Mouse (Mus musculus): ENCODE results near the gene B3gnt3. TPM values are rescaled to one million over a fixed set of nuclear protein-coding genes. Genes with fewer than 3 reads are reported as not detected.

Gene B3gnt3
- total RNA-seq, 1 experiment: 1.3 TPM

DNA sequence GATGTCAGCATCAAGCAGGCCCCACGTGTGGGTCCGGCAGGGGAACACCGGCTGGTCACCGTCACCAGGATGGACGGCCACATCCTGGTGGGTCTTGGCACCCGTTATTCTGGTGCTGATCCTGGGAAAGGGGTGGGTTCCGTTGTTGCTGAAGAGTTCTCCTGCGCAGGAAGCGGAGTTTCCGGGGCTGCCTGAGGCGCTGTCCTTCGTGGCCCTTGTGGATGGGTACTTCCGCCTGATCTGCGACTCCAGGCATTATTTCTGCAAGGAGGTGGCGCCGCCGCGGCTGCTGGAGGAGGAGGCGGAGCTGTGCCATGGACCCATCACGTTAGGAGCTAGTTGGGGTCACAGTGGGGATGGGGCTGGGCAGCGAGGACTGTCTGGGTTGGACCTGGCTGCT is 21.1 kb downstream of the B3gnt3 start:
- peaks cover 12% of the 10 kb centered on the region for H3K36me3 ChIP-seq (ENCODE audit: control insufficient read depth, insufficient read depth, low read length, poor library complexity, severe bottlenecking)
- DNase-seq (ENCODE audit: low read depth, low spot score): no peak
- TF ChIP-seq ZC3H11A (IDR thresholded peaks at IDR 0.05; ENCODE audit: borderline replicate concordance, low read depth, low read length) (no peak), HCFC1 (IDR thresholded peaks at IDR 0.05; ENCODE audit: borderline replicate concordance, insufficient read depth, low read length) (no peak), MAFK (IDR thresholded peaks at IDR 0.05; ENCODE audit: insufficient read depth, low read depth, low read length) (no peak), ZNF384 (IDR thresholded peaks at IDR 0.05; ENCODE audit: low read depth, low read length) (no peak)
- H3K9me3 ChIP-seq (ENCODE audit: control insufficient read depth, insufficient read depth, low read depth, low read length): no peaks in the 10 kb centered on the region
- peaks cover 2 to 31% of the 10 kb centered on the region in 2 experiments; a peak in 2 of 4 replicates for H3K4me1 ChIP-seq (ENCODE audit: control insufficient read depth in 2 of 2, insufficient read depth in 2 of 2, low read length in 2 of 2, poor library complexity in 1 of 2)
- H3K9ac ChIP-seq (ENCODE audit: insufficient read depth, low read depth, low read length, poor library complexity, severe bottlenecking): peak overlapping the region; percentile 23; the same call in 1 of the 2 replicates
- in situ Hi-C loops (cut with MboI; ENCODE audit: low sequenced_read_pairs in 2 of 2, unreplicated experiment in 2 of 2): no loop called here
- peak overlapping the region; percentile 26 to 38; a peak in 1 of 4 replicates for H3K4me3 ChIP-seq (ENCODE audit: insufficient read depth in 1 of 2, low read depth in 1 of 2, low read length in 2 of 2, poor library complexity in 1 of 2, severe bottlenecking in 1 of 2)
- no peak overlapping the region for H3K27ac ChIP-seq (ENCODE audit: insufficient read depth, low read depth, low read length, poor library complexity, severe bottlenecking)

DNA sequence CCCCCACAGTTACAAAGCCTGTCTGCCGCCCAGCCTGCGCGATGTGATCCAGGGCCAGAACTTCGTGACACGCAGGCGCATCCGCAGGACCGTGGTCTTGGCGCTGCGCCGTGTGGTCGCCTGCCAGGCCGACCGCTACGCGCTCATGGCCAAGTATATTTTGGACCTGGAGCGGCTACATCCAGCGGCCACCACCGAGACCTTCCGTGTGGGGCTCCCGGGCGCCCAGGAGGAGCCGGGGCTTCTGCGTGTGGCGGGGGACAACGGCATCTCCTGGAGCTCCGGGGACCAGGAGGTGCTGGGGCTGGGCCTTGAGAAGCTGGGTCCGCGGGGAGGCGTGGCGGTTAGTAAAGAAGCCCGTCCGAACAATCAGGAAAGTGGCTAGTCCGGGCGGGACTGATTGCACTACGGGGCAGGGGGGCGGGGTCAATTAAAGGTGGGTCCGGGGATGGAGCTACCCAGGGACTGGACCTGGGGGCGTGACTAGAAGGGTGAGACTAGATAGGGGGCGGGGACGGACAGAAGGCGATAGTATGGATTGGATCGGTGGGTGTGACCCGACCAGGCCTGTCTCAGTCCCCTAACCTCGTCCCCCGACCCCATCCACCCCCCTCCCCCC is 21.9 kb downstream of the B3gnt3 start:
- H3K4me1 ChIP-seq (ENCODE audit: control insufficient read depth in 2 of 2, insufficient read depth in 2 of 2, low read length in 2 of 2, poor library complexity in 1 of 2): peaks cover 2 to 30% of the 10 kb centered on the region in 2 experiments; a peak in 2 of 4 replicates
- peak overlapping the region; percentile 58 for H3K9ac ChIP-seq (ENCODE audit: insufficient read depth, low read depth, low read length, poor library complexity, severe bottlenecking)
- no peaks in the 10 kb centered on the region for H3K9me3 ChIP-seq (ENCODE audit: control insufficient read depth, insufficient read depth, low read depth, low read length)
- H3K36me3 ChIP-seq (ENCODE audit: control insufficient read depth, insufficient read depth, low read length, poor library complexity, severe bottlenecking): peaks cover 10% of the 10 kb centered on the region
- no peak for TF ChIP-seq ZNF384 (IDR thresholded peaks at IDR 0.05; ENCODE audit: low read depth, low read length)
- peak overlapping the region; percentile 65 to 73 for H3K4me3 ChIP-seq (ENCODE audit: insufficient read depth in 1 of 2, low read depth in 1 of 2, low read length in 2 of 2, poor library complexity in 1 of 2, severe bottlenecking in 1 of 2)
- in situ Hi-C loops (cut with MboI; ENCODE audit: low sequenced_read_pairs in 2 of 2, unreplicated experiment in 2 of 2): no loop called here
- no peak overlapping the region for H3K27ac ChIP-seq (ENCODE audit: insufficient read depth, low read depth, low read length, poor library complexity, severe bottlenecking)
- no peak for DNase-seq (ENCODE audit: low read depth, low spot score)

DNA sequence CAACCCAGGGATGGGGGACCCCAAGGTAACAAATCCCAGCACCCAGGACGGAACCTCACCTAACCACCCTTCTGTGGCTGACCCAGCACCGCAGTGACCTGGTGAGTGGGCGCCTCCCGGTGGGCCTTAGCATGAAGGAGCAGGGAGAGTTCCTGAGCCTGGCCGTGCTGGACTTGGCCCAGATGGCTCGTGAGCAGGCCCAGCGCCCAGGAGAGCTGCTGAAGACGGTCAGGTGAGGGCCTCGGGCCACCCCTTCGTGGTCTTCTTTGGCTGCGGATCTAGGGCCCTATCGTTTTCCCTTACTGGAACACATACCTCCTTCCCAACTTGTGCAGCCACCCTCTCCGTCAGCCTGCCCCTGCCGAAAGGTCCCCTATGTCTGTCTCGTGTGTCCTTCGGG is 22.5 kb downstream of the B3gnt3 start:
- TF ChIP-seq CHD2 (IDR thresholded peaks at IDR 0.05; ENCODE audit: low read depth, low read length) (no peak), MAFK (IDR thresholded peaks at IDR 0.05; ENCODE audit: insufficient read depth, low read depth, low read length) (no peak), HCFC1 (IDR thresholded peaks at IDR 0.05; ENCODE audit: borderline replicate concordance, insufficient read depth, low read length) (no peak), ZC3H11A (IDR thresholded peaks at IDR 0.05; ENCODE audit: borderline replicate concordance, low read depth, low read length) (no peak), ZNF384 (IDR thresholded peaks at IDR 0.05; ENCODE audit: low read depth, low read length) (no peak)
- in situ Hi-C loops (cut with MboI; ENCODE audit: low sequenced_read_pairs in 2 of 2, unreplicated experiment in 2 of 2): no loop called here
- Histone ChIP-seq H3K9ac (ENCODE audit: insufficient read depth, low read depth, low read length, poor library complexity, severe bottlenecking) (peak overlapping the region; percentile 58), H3K9me3 (ENCODE audit: control insufficient read depth, insufficient read depth, low read depth, low read length) (no peaks in the 10 kb centered on the region), H3K36me3 (ENCODE audit: control insufficient read depth, insufficient read depth, low read length, poor library complexity, severe bottlenecking) (peaks cover 10% of the 10 kb centered on the region), H3K4me1 (ENCODE audit: control insufficient read depth in 2 of 2, insufficient read depth in 2 of 2, low read length in 2 of 2, poor library complexity in 1 of 2) (peaks cover 2 to 26% of the 10 kb centered on the region in 2 experiments; a peak in 2 of 4 replicates), H3K4me3 (ENCODE audit: insufficient read depth in 1 of 2, low read depth in 1 of 2, low read length in 2 of 2, poor library complexity in 1 of 2, severe bottlenecking in 1 of 2) (peak overlapping the region; percentile 65 to 73; a peak in 3 of 4 replicates), H3K27ac (ENCODE audit: insufficient read depth, low read depth, low read length, poor library complexity, severe bottlenecking) (no peak overlapping the region)
- DNase-seq (ENCODE audit: low read depth, low spot score): no peak

DNA sequence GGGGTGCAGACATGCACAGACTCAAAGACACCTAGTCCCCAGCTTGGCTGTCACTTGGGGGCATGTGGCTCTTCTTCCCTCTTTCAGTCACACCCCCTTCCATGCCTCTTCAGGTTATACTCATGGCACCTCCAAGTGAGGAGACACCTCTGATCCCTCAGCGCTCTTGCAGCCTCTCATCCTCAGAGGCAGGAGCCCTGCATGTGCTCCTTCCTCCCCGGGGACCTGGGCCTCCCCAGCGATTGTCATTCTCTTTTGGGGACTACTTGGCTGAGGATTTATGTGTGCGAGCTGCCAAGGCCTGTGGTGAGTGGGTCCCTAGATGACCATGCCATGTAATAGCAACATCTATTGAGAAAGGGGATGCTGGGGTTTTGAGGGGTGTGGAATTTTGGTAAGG is 23.4 kb downstream of the B3gnt3 start:
- no peak for DNase-seq (ENCODE audit: low read depth, low spot score)

More for the DNA sequence above, 23.4 kb downstream of the B3gnt3 start:
- Histone ChIP-seq H3K9ac (ENCODE audit: insufficient read depth, low read depth, low read length, poor library complexity, severe bottlenecking) (no peak overlapping the region), H3K27ac (ENCODE audit: insufficient read depth, low read depth, low read length, poor library complexity, severe bottlenecking) (no peak overlapping the region), H3K36me3 (ENCODE audit: control insufficient read depth, insufficient read depth, low read length, poor library complexity, severe bottlenecking) (peaks cover 8% of the 10 kb centered on the region), H3K4me3 (ENCODE audit: insufficient read depth in 1 of 2, low read depth in 1 of 2, low read length in 2 of 2, poor library complexity in 1 of 2, severe bottlenecking in 1 of 2) (no peak overlapping the region), H3K4me1 (ENCODE audit: control insufficient read depth in 2 of 2, insufficient read depth in 2 of 2, low read length in 2 of 2, poor library complexity in 1 of 2) (peaks cover 4 to 25% of the 10 kb centered on the region in 2 experiments; a peak in 2 of 4 replicates), H3K9me3 (ENCODE audit: control insufficient read depth, insufficient read depth, low read depth, low read length) (no peaks in the 10 kb centered on the region)
- TF ChIP-seq CHD2 (IDR thresholded peaks at IDR 0.05; ENCODE audit: low read depth, low read length) (no peak), HCFC1 (IDR thresholded peaks at IDR 0.05; ENCODE audit: borderline replicate concordance, insufficient read depth, low read length) (no peak), MAFK (IDR thresholded peaks at IDR 0.05; ENCODE audit: insufficient read depth, low read depth, low read length) (no peak), ZNF384 (IDR thresholded peaks at IDR 0.05; ENCODE audit: low read depth, low read length) (no peak), ZC3H11A (IDR thresholded peaks at IDR 0.05; ENCODE audit: borderline replicate concordance, low read depth, low read length) (no peak)
- in situ Hi-C loops (cut with MboI; ENCODE audit: low sequenced_read_pairs in 2 of 2, unreplicated experiment in 2 of 2): no loop called here

All from ES-E14 (cell line).